Mouse (Mus musculus): ENCODE results near the gene Rpl9-ps6. TPM values are rescaled to one million over a fixed set of nuclear protein-coding genes. Genes with fewer than 3 reads are reported as not detected.
"Not testable (repeated sequence)": the region's sequence is repeated elsewhere in the genome, so short reads cannot be mapped to it uniquely, and the experiment has no call there.

Rpl9-ps6 gene
- polyA plus RNA-seq, 1 experiment from 2014 or later: 97.9 TPM

- Histone ChIP-seq H3K4me1 (ENCODE audit: insufficient read depth, low read length) (no peaks in the 10 kb centered on the region), H3K9me3 (ENCODE audit: low read length) (no peaks in the 10 kb centered on the region), H3K4me2 (replicated peaks; ENCODE audit: low read depth, low read length) (no peak overlapping the region), H3K27ac (ENCODE audit: low read length) (no peak overlapping the region), H3K36me3 (ENCODE audit: insufficient read depth, low read length) (no peaks in the 10 kb centered on the region), H3K4me3 (ENCODE audit: low read length) (no peak overlapping the region), H3K27me3 (ENCODE audit: insufficient read depth, low read length) (no peaks in the 10 kb centered on the region), H3K9ac (replicated peaks; ENCODE audit: low read length) (no peak overlapping the region)
- WGBS: 20% methylated on average over 6 of the region's 6 CpGs
- ATAC-seq (ENCODE audit: low FRiP score, low TSS enrichment): peak; percentile 39; the same call in 1 of the 2 replicates
Measured at GRCm38 (mm10) chr19:32470059-32470497, 3.7 kb upstream of the Rpl9-ps6 start.

- Histone ChIP-seq H3K9ac (replicated peaks; ENCODE audit: low read length) (no peak overlapping the region), H3K27me3 (ENCODE audit: insufficient read depth, low read length) (no peaks in the 10 kb centered on the region), H3K27ac (ENCODE audit: low read length) (no peak overlapping the region), H3K4me1 (ENCODE audit: insufficient read depth, low read length) (no peaks in the 10 kb centered on the region), H3K4me2 (replicated peaks; ENCODE audit: low read depth, low read length) (no peak overlapping the region), H3K9me3 (ENCODE audit: low read length) (no peaks in the 10 kb centered on the region), H3K4me3 (ENCODE audit: low read length) (no peak overlapping the region), H3K36me3 (ENCODE audit: insufficient read depth, low read length) (no peaks in the 10 kb centered on the region)
- ATAC-seq (ENCODE audit: low FRiP score, low TSS enrichment): no peak
- WGBS: 93% methylated on average over 5 of the region's 5 CpGs
Measured at GRCm38 (mm10) chr19:32467325-32467724, 947 bp upstream of the Rpl9-ps6 start.

GRCm38 (mm10) chr19:32465228-32465627 is 1.1 kb downstream of the Rpl9-ps6 start:
- H3K4me3 ChIP-seq (ENCODE audit: low read length): no peak overlapping the region
- 76% methylated on average over 4 of the region's 4 CpGs for WGBS
- no peak overlapping the region for H3K27ac ChIP-seq (ENCODE audit: low read length)
- no peaks in the 10 kb centered on the region for H3K36me3 ChIP-seq (ENCODE audit: insufficient read depth, low read length)
- no peaks in the 10 kb centered on the region for H3K4me1 ChIP-seq (ENCODE audit: insufficient read depth, low read length)
- ATAC-seq (ENCODE audit: low FRiP score, low TSS enrichment): no peak
- H3K4me2 ChIP-seq (replicated peaks; ENCODE audit: low read depth, low read length): no peak overlapping the region
- H3K27me3 ChIP-seq (ENCODE audit: insufficient read depth, low read length): no peaks in the 10 kb centered on the region
- H3K9ac ChIP-seq (replicated peaks; ENCODE audit: low read length): no peak overlapping the region
- no peaks in the 10 kb centered on the region for H3K9me3 ChIP-seq (ENCODE audit: low read length)

GRCm38 (mm10) chr19:32463037-32463436 is 3.3 kb downstream of the Rpl9-ps6 start:
- Histone ChIP-seq H3K9ac (replicated peaks; ENCODE audit: low read length) (no peak overlapping the region), H3K4me3 (ENCODE audit: low read length) (no peak overlapping the region), H3K9me3 (ENCODE audit: low read length) (no peaks in the 10 kb centered on the region), H3K4me2 (replicated peaks; ENCODE audit: low read depth, low read length) (no peak overlapping the region), H3K4me1 (ENCODE audit: insufficient read depth, low read length) (no peaks in the 10 kb centered on the region), H3K27ac (ENCODE audit: low read length) (no peak overlapping the region), H3K36me3 (ENCODE audit: insufficient read depth, low read length) (no peaks in the 10 kb centered on the region), H3K27me3 (ENCODE audit: insufficient read depth, low read length) (no peaks in the 10 kb centered on the region)
- 94% methylated on average over 6 of the region's 6 CpGs for WGBS
- ATAC-seq (ENCODE audit: low FRiP score, low TSS enrichment): no peak

GRCm38 (mm10) chr19:32457631-32458030 is 8.7 kb downstream of the Rpl9-ps6 start:
- not testable (repeated sequence) for H3K4me2 ChIP-seq (replicated peaks; ENCODE audit: low read depth, low read length); H3K36me3 ChIP-seq (ENCODE audit: insufficient read depth, low read length); H3K9ac ChIP-seq (replicated peaks; ENCODE audit: low read length); H3K9me3 ChIP-seq (ENCODE audit: low read length); H3K4me3 ChIP-seq (ENCODE audit: low read length); H3K27me3 ChIP-seq (ENCODE audit: insufficient read depth, low read length); ATAC-seq (ENCODE audit: low FRiP score, low TSS enrichment); H3K27ac ChIP-seq (ENCODE audit: low read length); H3K4me1 ChIP-seq (ENCODE audit: insufficient read depth, low read length)
- WGBS: 86% methylated on average over 8 of the region's 8 CpGs

- no peaks in the 10 kb centered on the region for H3K27me3 ChIP-seq (ENCODE audit: insufficient read depth, low read length)
- H3K4me3 ChIP-seq (ENCODE audit: low read length): no peak overlapping the region
- H3K36me3 ChIP-seq (ENCODE audit: insufficient read depth, low read length): no peaks in the 10 kb centered on the region
- H3K27ac ChIP-seq (ENCODE audit: low read length): no peak overlapping the region
- H3K4me1 ChIP-seq (ENCODE audit: insufficient read depth, low read length): no peaks in the 10 kb centered on the region
- WGBS: 92% methylated on average over 2 of the region's 2 CpGs
- ATAC-seq (ENCODE audit: low FRiP score, low TSS enrichment): no peak
- H3K9me3 ChIP-seq (ENCODE audit: low read length): peaks cover 4% of the 10 kb centered on the region
- H3K9ac ChIP-seq (replicated peaks; ENCODE audit: low read length): no peak overlapping the region
- H3K4me2 ChIP-seq (replicated peaks; ENCODE audit: low read depth, low read length): no peak overlapping the region
Measured at GRCm38 (mm10) chr19:32456744-32457143, 9.6 kb downstream of the Rpl9-ps6 start.

GRCm38 (mm10) chr19:32452231-32452630 is 14.1 kb downstream of the Rpl9-ps6 start:
- ATAC-seq (ENCODE audit: low FRiP score, low TSS enrichment): no peak
- no peaks in the 10 kb centered on the region for H3K4me1 ChIP-seq (ENCODE audit: insufficient read depth, low read length)
- H3K9ac ChIP-seq (replicated peaks; ENCODE audit: low read length): no peak overlapping the region
- no peaks in the 10 kb centered on the region for H3K27me3 ChIP-seq (ENCODE audit: insufficient read depth, low read length)
- no peak overlapping the region for H3K4me2 ChIP-seq (replicated peaks; ENCODE audit: low read depth, low read length)
- H3K27ac ChIP-seq (ENCODE audit: low read length): no peak overlapping the region
- H3K9me3 ChIP-seq (ENCODE audit: low read length): peaks cover 16% of the 10 kb centered on the region
- no peaks in the 10 kb centered on the region for H3K36me3 ChIP-seq (ENCODE audit: insufficient read depth, low read length)
- WGBS: 73% methylated on average over 4 of the region's 4 CpGs
- no peak overlapping the region for H3K4me3 ChIP-seq (ENCODE audit: low read length)

- Histone ChIP-seq H3K9me3 (ENCODE audit: low read length) (peaks cover 16% of the 10 kb centered on the region; the same call in 1 of the 2 replicates), H3K36me3 (ENCODE audit: insufficient read depth, low read length) (no peaks in the 10 kb centered on the region), H3K4me3 (ENCODE audit: low read length) (no peak overlapping the region), H3K27ac (ENCODE audit: low read length) (no peak overlapping the region), H3K27me3 (ENCODE audit: insufficient read depth, low read length) (no peaks in the 10 kb centered on the region), H3K4me2 (replicated peaks; ENCODE audit: low read depth, low read length) (no peak overlapping the region), H3K4me1 (ENCODE audit: insufficient read depth, low read length) (no peaks in the 10 kb centered on the region), H3K9ac (replicated peaks; ENCODE audit: low read length) (no peak overlapping the region)
- 94% methylated on average over 10 of the region's 10 CpGs for WGBS
- no peak for ATAC-seq (ENCODE audit: low FRiP score, low TSS enrichment)
Measured at GRCm38 (mm10) chr19:32448931-32449330, 17.4 kb downstream of the Rpl9-ps6 start.

GRCm38 (mm10) chr19:32441568-32441967 is 24.8 kb downstream of the Rpl9-ps6 start:
- Histone ChIP-seq H3K36me3 (ENCODE audit: insufficient read depth, low read length) (no peaks in the 10 kb centered on the region), H3K4me1 (ENCODE audit: insufficient read depth, low read length) (no peaks in the 10 kb centered on the region), H3K4me3 (ENCODE audit: low read length) (no peak overlapping the region), H3K4me2 (replicated peaks; ENCODE audit: low read depth, low read length) (no peak overlapping the region), H3K27me3 (ENCODE audit: insufficient read depth, low read length) (no peaks in the 10 kb centered on the region), H3K9me3 (ENCODE audit: low read length) (peaks cover 3% of the 10 kb centered on the region; the same call in 1 of the 2 replicates), H3K9ac (replicated peaks; ENCODE audit: low read length) (no peak overlapping the region), H3K27ac (ENCODE audit: low read length) (no peak overlapping the region)
- no peak for ATAC-seq (ENCODE audit: low FRiP score, low TSS enrichment)
- WGBS: 98% methylated on average over 9 of the region's 11 CpGs

- H3K4me2 ChIP-seq (replicated peaks; ENCODE audit: low read depth, low read length): no peak overlapping the region
- H3K4me3 ChIP-seq (ENCODE audit: low read length): no peak overlapping the region
- H3K9me3 ChIP-seq (ENCODE audit: low read length): peaks cover 3% of the 10 kb centered on the region; the same call in 1 of the 2 replicates
- no peak for ATAC-seq (ENCODE audit: low FRiP score, low TSS enrichment)
- H3K4me1 ChIP-seq (ENCODE audit: insufficient read depth, low read length): no peaks in the 10 kb centered on the region
- H3K27ac ChIP-seq (ENCODE audit: low read length): no peak overlapping the region
- H3K9ac ChIP-seq (replicated peaks; ENCODE audit: low read length): no peak overlapping the region
- H3K36me3 ChIP-seq (ENCODE audit: insufficient read depth, low read length): no peaks in the 10 kb centered on the region
- H3K27me3 ChIP-seq (ENCODE audit: insufficient read depth, low read length): no peaks in the 10 kb centered on the region
- 94% methylated on average over 2 of the region's 2 CpGs for WGBS
Measured at GRCm38 (mm10) chr19:32439356-32439755, 27.0 kb downstream of the Rpl9-ps6 start.

Data from kidney, embryonic 16.5 days (tissue).